ENCODE assay signal across 29 mouse cellular contexts in genomic region chr4:86401116-86401515, GRCm38 (mm10).
DNase-seq lines count a peak whose midpoint lies in the region; ATAC-seq and TF ChIP-seq lines count a peak whose summit lies in the region.
"Had no signal": no experiment of that assay in that cellular context is flagged by ENCODE, and none has a peak within 500 bp of the region (broad histone marks: within the 10 kb centered on the region; RNA-seq: fewer than 3 reads in every experiment).

No protein-coding gene starts in this region.

- H3K9ac ChIP-seq in heart, embryonic 12.5 days = no peak overlapping the region
- H3K9ac ChIP-seq: embryonic facial prominence, embryonic 12.5 days; embryonic facial prominence, embryonic 15.5 days; forebrain, embryonic 12.5 days; forebrain, embryonic 15.5 days; heart, embryonic 15.5 days; hindbrain, embryonic 14.5 days had no signal

- no peak overlapping the region for H3K4me2 ChIP-seq in heart, embryonic 12.5 days
- H3K4me2 ChIP-seq: embryonic facial prominence, embryonic 12.5 days; embryonic facial prominence, embryonic 15.5 days; forebrain, embryonic 12.5 days; forebrain, embryonic 15.5 days; heart, embryonic 11.5 days; heart, embryonic 15.5 days; hindbrain, embryonic 14.5 days had no signal

- no peaks in the 10 kb centered on the region for H3K9me3 ChIP-seq in heart, embryonic 12.5 days (replicated peaks)
- H3K9me3 ChIP-seq: embryonic facial prominence, embryonic 12.5 days; embryonic facial prominence, embryonic 15.5 days; forebrain, embryonic 12.5 days; forebrain, embryonic 15.5 days; G1E; heart, embryonic 15.5 days had no signal

- no peak for TF ChIP-seq CTCF in brain, embryonic 14.5 days (IDR thresholded peaks at IDR 0.05; ENCODE audit: borderline replicate concordance, extremely low read depth, insufficient read depth, insufficient read length)

- no peak for TF ChIP-seq POLR2A in brain, embryonic 14.5 days (IDR thresholded peaks at IDR 0.05; ENCODE audit: borderline replicate concordance, extremely low read depth, insufficient read depth, insufficient read length, poor library complexity, severe bottlenecking)

- H3K4me3 ChIP-seq in heart, embryonic 12.5 days = no peak overlapping the region
- H3K4me3 ChIP-seq: embryonic facial prominence, embryonic 12.5 days; embryonic facial prominence, embryonic 15.5 days; forebrain, embryonic 12.5 days; forebrain, embryonic 15.5 days; heart, adult 2 months; heart, embryonic 15.5 days had no signal

- H3K36me3 ChIP-seq in heart, embryonic 12.5 days = no peaks in the 10 kb centered on the region
- H3K36me3 ChIP-seq: embryonic facial prominence, embryonic 12.5 days; embryonic facial prominence, embryonic 15.5 days; forebrain, embryonic 12.5 days; forebrain, embryonic 15.5 days; G1E; heart, embryonic 15.5 days had no signal

- no peaks in the 10 kb centered on the region for H3K27me3 ChIP-seq in heart, embryonic 12.5 days (replicated peaks)
- H3K27me3 ChIP-seq: CH12.LX; embryonic facial prominence, embryonic 12.5 days; embryonic facial prominence, embryonic 15.5 days; forebrain, embryonic 12.5 days; forebrain, embryonic 15.5 days; heart, embryonic 15.5 days; Patski had no signal

- no peak overlapping the region for H3K27ac ChIP-seq in heart, embryonic 12.5 days (ENCODE audit: poor library complexity, severe bottlenecking)
- H3K27ac ChIP-seq: embryonic facial prominence, embryonic 12.5 days; embryonic facial prominence, embryonic 15.5 days; forebrain, embryonic 12.5 days; forebrain, embryonic 15.5 days; heart, adult 2 months; heart, embryonic 15.5 days; hindbrain, embryonic 14.5 days; hindbrain, postnatal 0 days had no signal

- no peak for ATAC-seq in heart, embryonic 12.5 days (ENCODE audit: insufficient number of reproducible peaks, low FRiP score)
- ATAC-seq: forebrain, embryonic 15.5 days; hindbrain, postnatal 0 days; inflammation-experienced regulatory T-cells, adult 6 months; Patski had no signal

- WGBS in heart, embryonic 12.5 days = 34% methylated on average over 3 of the region's 3 CpGs

- peaks cover 25% of the 10 kb centered on the region for H3K4me1 ChIP-seq in heart, embryonic 12.5 days (replicated peaks)
- H3K4me1 ChIP-seq: forebrain, embryonic 12.5 days; forebrain, embryonic 15.5 days had no signal

- DNase-seq in adrenal gland, adult (ENCODE audit: inconsistent age in 2 of 2, low spot score in 1 of 2) = peak; percentile 52 to 74
- DNase-seq in adrenal gland, postnatal 25 days = no peak
- peak; percentile 64 for DNase-seq in heart, adult 11 months
- DNase-seq in adrenal gland, postnatal 10 days = peak; percentile 27
- DNase-seq in brain, embryonic 14.5 days (ENCODE audit: low read depth) = peak; percentile 30
- DNase-seq in B cell, adult 2 months = no peak
- DNase-seq: cerebellum, adult 11 months; cerebellum, adult 2 months; cerebellum, adult 9-11 months; cerebellum, postnatal 25 days; gastrocnemius, postnatal 25 days; heart, adult 2 months; heart, postnatal 10 days; heart, postnatal 4 days; kidney, adult 11 months; kidney, adult 8-10 months had no signal

Comparison
In these comparisons a context has a peak if more than half of its experiments do, and no peak if none do; other contexts are left out.
1. DNase-seq: peak in adrenal gland, adult (2 of 2), heart, adult 11 months (single experiment), adrenal gland, postnatal 10 days (single experiment) and brain, embryonic 14.5 days (single experiment); none in adrenal gland, postnatal 25 days (single experiment) and B cell, adult 2 months (0 of 2).